Mouse (Mus musculus): Measurements from ENCODE around the gene Ist1. TPM values are rescaled to one million over a fixed set of nuclear protein-coding genes. Genes with fewer than 3 reads are reported as not detected.
A peak's percentile ranks its signal among the peaks of the same experiment; 100 is the strongest.

Ist1 gene
- polyA plus RNA-seq, 1 experiment from 2014 or later, result 91.3 TPM

GRCm38 (mm10) chr8:109714961-109715360 is 21.9 kb upstream of the Ist1 start:
- Histone ChIP-seq H3K27me3 (ENCODE audit: control insufficient read depth, insufficient read depth, low read length) (no peaks in the 10 kb centered on the region), H3K4me1 (ENCODE audit: control insufficient read depth in 2 of 2, insufficient read depth in 2 of 2, low read length in 2 of 2) (no peaks in the 10 kb centered on the region), H3K27ac (replicated peaks in 1 of 2; ENCODE audit: control insufficient read depth in 1 of 2, insufficient read depth in 1 of 2, low read depth in 2 of 2, low read length in 2 of 2) (no peak overlapping the region), H3K4me3 (ENCODE audit: control insufficient read depth in 1 of 2, insufficient read depth in 1 of 2, low read depth in 1 of 2, low read length in 2 of 2) (no peak overlapping the region), H3K9ac (ENCODE audit: low read length) (no peak overlapping the region), H3K36me3 (ENCODE audit: control insufficient read depth, insufficient read depth, low read length) (peaks cover 96% of the 10 kb centered on the region), H3K4me2 (ENCODE audit: low read length) (no peak overlapping the region), H3K9me3 (ENCODE audit: control insufficient read depth, low read length) (no peaks in the 10 kb centered on the region)
- ATAC-seq (ENCODE audit: insufficient number of reproducible peaks, insufficient read depth, low FRiP score, low read depth), result no peak
- WGBS, result 85% methylated on average over 5 of the region's 5 CpGs

GRCm38 (mm10) chr8:109712521-109712920 is 19.5 kb upstream of the Ist1 start:
- Histone ChIP-seq H3K36me3 (ENCODE audit: control insufficient read depth, insufficient read depth, low read length) (peaks cover 96% of the 10 kb centered on the region), H3K9me3 (ENCODE audit: control insufficient read depth, low read length) (no peaks in the 10 kb centered on the region), H3K4me1 (ENCODE audit: control insufficient read depth in 2 of 2, insufficient read depth in 2 of 2, low read length in 2 of 2) (peaks cover 0 to under 1% of the 10 kb centered on the region in 2 experiments; a peak in 1 of 4 replicates), H3K4me3 (ENCODE audit: control insufficient read depth in 1 of 2, insufficient read depth in 1 of 2, low read depth in 1 of 2, low read length in 2 of 2) (no peak overlapping the region), H3K4me2 (ENCODE audit: low read length) (no peak overlapping the region), H3K27me3 (ENCODE audit: control insufficient read depth, insufficient read depth, low read length) (no peaks in the 10 kb centered on the region), H3K9ac (ENCODE audit: low read length) (no peak overlapping the region), H3K27ac (replicated peaks in 1 of 2; ENCODE audit: control insufficient read depth in 1 of 2, insufficient read depth in 1 of 2, low read depth in 2 of 2, low read length in 2 of 2) (no peak overlapping the region)
- WGBS, result 96% methylated on average over 1 of the region's 1 CpGs
- no peak for ATAC-seq (ENCODE audit: insufficient number of reproducible peaks, insufficient read depth, low FRiP score, low read depth)

DNA sequence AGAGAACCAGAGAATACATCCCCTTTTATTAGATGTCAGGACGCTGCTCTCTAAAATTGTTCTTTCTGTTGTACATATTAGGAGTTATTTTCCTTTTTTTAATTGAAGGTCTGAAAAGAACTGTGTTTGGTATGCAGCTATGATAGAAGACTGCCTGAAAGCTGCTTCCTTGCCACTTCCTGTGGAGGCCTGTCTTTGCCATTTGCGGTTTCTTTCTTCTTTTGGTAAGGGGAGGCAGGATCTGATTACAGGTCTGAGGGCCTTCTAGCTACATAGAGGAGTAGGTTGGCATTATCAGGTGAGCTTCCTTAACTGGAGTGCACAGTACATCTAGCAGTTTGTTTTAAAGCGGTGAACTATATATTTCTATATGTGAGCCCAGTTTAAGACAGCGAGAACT is 14.9 kb upstream of the Ist1 start:
- no peak for ATAC-seq (ENCODE audit: insufficient number of reproducible peaks, insufficient read depth, low FRiP score, low read depth)
- peaks cover 54% of the 10 kb centered on the region for H3K36me3 ChIP-seq (ENCODE audit: control insufficient read depth, insufficient read depth, low read length)
- H3K4me2 ChIP-seq (ENCODE audit: low read length), result no peak overlapping the region
- no peak overlapping the region for H3K4me3 ChIP-seq (ENCODE audit: control insufficient read depth in 1 of 2, insufficient read depth in 1 of 2, low read depth in 1 of 2, low read length in 2 of 2)
- no peak overlapping the region for H3K9ac ChIP-seq (ENCODE audit: low read length)
- H3K4me1 ChIP-seq (ENCODE audit: control insufficient read depth in 2 of 2, insufficient read depth in 2 of 2, low read length in 2 of 2), result peaks cover 11 to 22% of the 10 kb centered on the region in 2 experiments
- no peaks in the 10 kb centered on the region for H3K9me3 ChIP-seq (ENCODE audit: control insufficient read depth, low read length)
- H3K27ac ChIP-seq (replicated peaks in 1 of 2; ENCODE audit: control insufficient read depth in 1 of 2, insufficient read depth in 1 of 2, low read depth in 2 of 2, low read length in 2 of 2), result no peak overlapping the region
- no peaks in the 10 kb centered on the region for H3K27me3 ChIP-seq (ENCODE audit: control insufficient read depth, insufficient read depth, low read length)
- 98% methylated on average over 4 of the region's 4 CpGs for WGBS

DNA sequence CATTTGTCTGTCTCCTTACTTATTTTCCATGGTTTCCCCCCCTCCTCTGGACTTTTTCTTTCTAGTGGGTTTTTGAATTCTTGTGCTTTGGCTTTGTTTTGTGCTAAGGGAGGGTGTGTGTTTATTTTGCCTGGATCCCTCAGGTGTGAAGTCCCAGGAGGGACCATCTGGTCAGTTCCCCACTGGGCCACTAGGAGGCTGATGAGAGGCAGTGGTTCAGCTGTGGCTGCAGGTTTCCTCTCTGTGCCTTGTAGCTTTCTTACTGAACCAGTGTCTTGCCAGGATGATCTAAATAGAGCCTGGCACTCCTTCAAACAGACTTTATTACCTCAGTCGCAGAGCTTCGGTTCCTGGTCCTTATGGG is 13.8 kb upstream of the Ist1 start:
- no peak overlapping the region for H3K27ac ChIP-seq (replicated peaks in 1 of 2; ENCODE audit: control insufficient read depth in 1 of 2, insufficient read depth in 1 of 2, low read depth in 2 of 2, low read length in 2 of 2)
- H3K27me3 ChIP-seq (ENCODE audit: control insufficient read depth, insufficient read depth, low read length), result no peaks in the 10 kb centered on the region
- peaks cover 11 to 22% of the 10 kb centered on the region in 2 experiments for H3K4me1 ChIP-seq (ENCODE audit: control insufficient read depth in 2 of 2, insufficient read depth in 2 of 2, low read length in 2 of 2)
- H3K36me3 ChIP-seq (ENCODE audit: control insufficient read depth, insufficient read depth, low read length), result peaks cover 44% of the 10 kb centered on the region
- ATAC-seq (ENCODE audit: insufficient number of reproducible peaks, insufficient read depth, low FRiP score, low read depth), result no peak
- WGBS, result 20% methylated on average over 2 of the region's 2 CpGs
- no peak overlapping the region for H3K9ac ChIP-seq (ENCODE audit: low read length)
- no peaks in the 10 kb centered on the region for H3K9me3 ChIP-seq (ENCODE audit: control insufficient read depth, low read length)
- H3K4me3 ChIP-seq (ENCODE audit: control insufficient read depth in 1 of 2, insufficient read depth in 1 of 2, low read depth in 1 of 2, low read length in 2 of 2), result peak overlapping the region; percentile 87 to 97; a peak in 3 of 4 replicates
- H3K4me2 ChIP-seq (ENCODE audit: low read length), result peak overlapping the region; percentile 93

DNA sequence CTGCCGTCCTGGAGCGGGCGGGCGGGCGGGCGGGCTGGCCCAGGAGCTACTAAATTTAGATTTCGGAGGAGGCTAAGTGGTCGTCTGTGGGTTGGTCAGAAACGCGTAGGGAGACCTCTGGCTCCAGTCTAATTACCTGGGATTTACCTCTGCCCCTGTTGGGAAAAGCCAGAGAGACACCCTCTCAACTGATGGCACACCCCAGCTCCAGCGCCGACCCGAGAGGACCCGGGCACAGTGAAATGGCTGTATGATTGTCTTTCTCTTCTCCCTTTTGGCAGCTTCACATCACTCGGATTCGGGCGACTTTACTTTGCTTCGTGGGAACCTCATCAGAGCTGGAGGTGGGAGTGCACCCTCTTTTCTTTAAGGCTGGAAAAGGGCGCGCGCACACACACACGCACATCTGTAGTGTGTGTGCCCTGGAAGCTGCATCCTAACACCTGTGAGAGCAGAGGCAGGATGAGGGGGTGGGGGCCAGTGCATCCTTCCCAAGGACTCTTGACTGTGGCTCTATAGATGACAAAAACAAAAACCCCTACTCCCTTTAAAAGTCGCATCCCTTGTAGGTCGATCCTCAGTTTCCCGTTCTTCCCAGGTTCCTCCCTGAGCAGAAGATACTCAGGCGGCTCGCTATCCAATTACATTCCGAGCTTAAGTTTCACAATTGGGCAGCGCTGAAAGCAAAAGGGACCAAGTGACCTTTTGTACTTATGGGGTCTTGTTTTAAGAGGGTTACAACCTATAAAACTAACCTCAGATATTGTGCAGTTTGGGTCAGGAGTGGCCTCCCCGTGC is 13.2 kb upstream of the Ist1 start:
- H3K4me3 ChIP-seq (ENCODE audit: control insufficient read depth in 1 of 2, insufficient read depth in 1 of 2, low read depth in 1 of 2, low read length in 2 of 2), result peak overlapping the region; percentile 87 to 97
- 2% methylated on average over 30 of the region's 30 CpGs for WGBS
- no peaks in the 10 kb centered on the region for H3K27me3 ChIP-seq (ENCODE audit: control insufficient read depth, insufficient read depth, low read length)
- H3K9ac ChIP-seq (ENCODE audit: low read length), result peak overlapping the region; percentile 100
- H3K4me2 ChIP-seq (ENCODE audit: low read length), result peak overlapping the region; percentile 93
- H3K4me1 ChIP-seq (ENCODE audit: control insufficient read depth in 2 of 2, insufficient read depth in 2 of 2, low read length in 2 of 2), result peaks cover 11 to 22% of the 10 kb centered on the region in 2 experiments
- peak overlapping the region; percentile 3 to 96 for H3K27ac ChIP-seq (replicated peaks in 1 of 2; ENCODE audit: control insufficient read depth in 1 of 2, insufficient read depth in 1 of 2, low read depth in 2 of 2, low read length in 2 of 2)
- ATAC-seq (ENCODE audit: insufficient number of reproducible peaks, insufficient read depth, low FRiP score, low read depth), result no peak
- H3K9me3 ChIP-seq (ENCODE audit: control insufficient read depth, low read length), result no peaks in the 10 kb centered on the region
- H3K36me3 ChIP-seq (ENCODE audit: control insufficient read depth, insufficient read depth, low read length), result peaks cover 38% of the 10 kb centered on the region

DNA sequence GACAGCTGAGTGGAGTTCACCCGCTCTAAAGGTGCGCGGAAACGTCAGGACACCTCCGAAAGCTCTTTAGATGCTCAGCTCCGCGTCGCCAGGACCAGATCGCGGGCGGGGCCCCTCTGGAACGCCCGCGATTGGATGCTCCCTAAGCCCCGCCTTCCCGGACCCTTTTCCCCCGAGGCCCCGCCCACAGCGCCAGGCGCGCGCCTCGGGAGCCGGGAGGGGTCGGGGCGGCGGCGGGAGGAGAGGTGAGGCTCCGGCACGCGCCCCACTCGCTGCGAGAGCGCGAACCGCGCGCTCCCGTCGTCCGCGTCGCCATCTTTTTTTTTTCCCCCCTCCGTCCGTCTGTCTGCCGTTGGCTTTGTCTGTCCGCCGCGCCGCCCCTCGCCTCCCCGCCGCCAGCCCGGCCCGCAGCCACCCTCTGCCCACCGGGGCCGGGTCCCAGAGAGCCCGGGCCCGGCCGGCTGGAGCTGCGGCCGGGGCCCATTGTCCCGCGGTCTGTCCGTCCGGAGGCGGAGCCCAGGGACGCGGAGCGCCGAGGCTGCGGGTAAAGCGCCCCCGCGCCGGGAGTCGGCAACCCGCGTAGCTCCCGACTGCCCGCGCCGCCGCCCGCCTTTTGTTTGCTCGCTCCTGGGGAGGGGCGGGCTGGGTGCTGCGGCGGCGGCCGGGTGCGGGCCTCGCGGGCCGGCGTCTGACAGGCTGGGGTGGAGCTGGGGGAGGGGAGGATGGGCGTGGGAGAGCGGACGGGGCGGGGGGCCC is 12.4 kb upstream of the Ist1 start, which contains the start of gene Zfp821:
Zfp821 (plus strand) TSS at position 227 of the 756 bp plus-strand sequence.
- peak within 1 kb of the TSS; percentile 100 for H3K9ac ChIP-seq (ENCODE audit: low read length)

DNA sequence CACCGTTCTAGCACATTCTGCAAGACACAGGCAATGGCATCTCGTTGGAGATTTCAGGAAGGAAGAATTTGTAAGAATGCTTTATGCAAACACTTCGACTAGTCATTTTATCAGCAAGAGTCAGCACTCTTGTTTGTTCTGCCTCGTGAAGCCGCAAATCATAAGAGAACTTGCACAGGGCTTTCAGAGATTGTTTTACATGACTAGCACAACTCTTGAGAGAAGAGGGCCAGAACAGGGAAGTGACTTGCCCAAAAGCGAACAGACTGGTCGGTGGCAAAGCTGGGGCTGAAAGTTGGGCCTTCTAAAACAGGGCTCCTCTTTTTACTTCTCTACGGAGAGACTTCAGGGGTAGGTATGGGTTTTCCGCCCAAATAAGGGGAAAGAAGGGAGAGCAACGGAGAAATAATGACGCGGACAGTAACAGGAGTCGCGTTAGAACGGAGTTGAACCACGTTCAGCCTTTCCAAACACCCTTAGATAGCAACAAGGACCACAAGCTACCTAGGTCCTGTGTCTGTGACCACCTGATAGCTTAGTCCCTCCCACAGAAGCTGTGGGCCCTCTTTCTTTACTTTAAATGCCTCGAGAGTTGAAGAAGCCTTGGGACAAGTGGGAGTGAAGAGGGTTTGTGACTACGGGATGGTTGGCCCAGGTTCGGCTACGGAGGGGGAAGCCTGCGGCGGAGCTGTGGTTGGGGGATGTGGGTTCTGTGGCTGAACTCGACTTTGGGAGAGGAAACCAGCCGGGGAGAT is 11.7 kb upstream of the Ist1 start:
- ATAC-seq (ENCODE audit: insufficient number of reproducible peaks, insufficient read depth, low FRiP score, low read depth), result no peak
- H3K4me2 ChIP-seq (ENCODE audit: low read length), result peak overlapping the region; percentile 93
- H3K4me3 ChIP-seq (ENCODE audit: control insufficient read depth in 1 of 2, insufficient read depth in 1 of 2, low read depth in 1 of 2, low read length in 2 of 2), result peak overlapping the region; percentile 87 to 97
- no peaks in the 10 kb centered on the region for H3K27me3 ChIP-seq (ENCODE audit: control insufficient read depth, insufficient read depth, low read length)
- peak overlapping the region; percentile 58 for H3K9ac ChIP-seq (ENCODE audit: low read length)
- no peak overlapping the region for H3K27ac ChIP-seq (replicated peaks in 1 of 2; ENCODE audit: control insufficient read depth in 1 of 2, insufficient read depth in 1 of 2, low read depth in 2 of 2, low read length in 2 of 2)
- WGBS, result 6% methylated on average over 24 of the region's 24 CpGs
- H3K4me1 ChIP-seq (ENCODE audit: control insufficient read depth in 2 of 2, insufficient read depth in 2 of 2, low read length in 2 of 2), result peaks cover 11 to 22% of the 10 kb centered on the region in 2 experiments
- H3K36me3 ChIP-seq (ENCODE audit: control insufficient read depth, insufficient read depth, low read length), result peaks cover 23% of the 10 kb centered on the region
- no peaks in the 10 kb centered on the region for H3K9me3 ChIP-seq (ENCODE audit: control insufficient read depth, low read length)

More for the DNA sequence above, 12.4 kb upstream of the Ist1 start, which contains the start of gene Zfp821:
- Histone ChIP-seq H3K4me2 (ENCODE audit: low read length) (peak within 1 kb of the TSS; percentile 93), H3K27ac (replicated peaks in 1 of 2; ENCODE audit: control insufficient read depth in 1 of 2, insufficient read depth in 1 of 2, low read depth in 2 of 2, low read length in 2 of 2) (peak within 1 kb of the TSS; percentile 81 to 96), H3K9me3 (ENCODE audit: control insufficient read depth, low read length) (no peaks in the 10 kb centered on the region), H3K4me3 (ENCODE audit: control insufficient read depth in 1 of 2, insufficient read depth in 1 of 2, low read depth in 1 of 2, low read length in 2 of 2) (peak within 1 kb of the TSS; percentile 87 to 97), H3K4me1 (ENCODE audit: control insufficient read depth in 2 of 2, insufficient read depth in 2 of 2, low read length in 2 of 2) (peaks cover 11 to 22% of the 10 kb centered on the region in 2 experiments), H3K27me3 (ENCODE audit: control insufficient read depth, insufficient read depth, low read length) (no peaks in the 10 kb centered on the region), H3K36me3 (ENCODE audit: control insufficient read depth, insufficient read depth, low read length) (peaks cover 30% of the 10 kb centered on the region)
- 0% methylated on average over 88 of the region's 100 CpGs for WGBS
- ATAC-seq (ENCODE audit: insufficient number of reproducible peaks, insufficient read depth, low FRiP score, low read depth), result peak; percentile 93
